17 mouse cellular contexts compared by ENCODE assay signal in the genomic region with DNA sequence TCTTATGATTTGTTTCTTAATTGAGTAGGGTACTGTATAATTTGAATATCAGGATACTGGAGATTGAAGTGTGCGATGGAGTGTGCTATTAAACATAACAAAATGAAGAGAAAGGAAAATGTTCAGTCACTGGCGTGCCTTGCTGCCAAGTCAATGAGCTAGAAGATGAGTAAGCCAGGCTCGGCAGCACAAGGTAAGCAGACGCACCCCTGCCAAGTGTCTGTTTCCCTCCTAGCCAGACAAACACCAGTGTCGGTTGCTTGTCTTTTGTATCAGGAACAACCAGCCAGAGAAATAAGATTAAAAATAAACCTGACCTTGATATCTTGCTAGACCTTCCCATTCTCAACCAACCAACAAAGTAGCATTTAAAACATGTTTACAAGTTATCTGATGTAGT. TPM values are rescaled to one million over a fixed set of nuclear protein-coding genes. Genes with fewer than 3 reads are reported as not detected.
DNase-seq lines count a peak whose midpoint lies in the region; TF ChIP-seq lines count a peak whose summit lies in the region.
"Had no signal": no experiment of that assay in that cellular context is flagged by ENCODE, and none has a peak within 500 bp of the region (broad histone marks: within the 10 kb centered on the region; RNA-seq: fewer than 3 reads in every experiment).

No protein-coding gene starts in this region.

- H3K4me3 ChIP-seq in thymus, adult 2 months (ENCODE audit: control insufficient read depth, insufficient read depth, low read length) = no peak overlapping the region
- H3K4me3 ChIP-seq: forebrain, embryonic 10.5 days; myocyte had no signal

- no peak for TF ChIP-seq CTCF in thymus, adult 2 months (IDR thresholded peaks at IDR 0.05; ENCODE audit: borderline replicate concordance, control insufficient read depth, extremely low read depth, insufficient read depth, low read length, poor library complexity)

- TF ChIP-seq POLR2A in thymus, adult 2 months (IDR thresholded peaks at IDR 0.05; ENCODE audit: control insufficient read depth, extremely low read depth, insufficient read depth, low read length, poor library complexity) = no peak

- DNase-seq in cerebellum, adult 11-12 months = peak; percentile 74
- DNase-seq in cerebellum, postnatal 4 days (ENCODE audit: low spot score in 2 of 2) = no peak
- peak; percentile 29 for DNase-seq in lung, postnatal 25 days (ENCODE audit: low spot score)
- no peak for DNase-seq in lung, postnatal 14 days
- DNase-seq in adrenal gland, postnatal 14 days = peak; percentile 53
- peak; percentile 55 to 67 for DNase-seq in cerebellum, postnatal 14 days
- no peak for DNase-seq in thymus, adult 2 months
- DNase-seq in left cerebral cortex, adult 11 months (ENCODE audit: low spot score) = no peak
- DNase-seq: B cell, adult 2 months; kidney, adult 18-20 months; layer of hippocampus, adult 9-11 months; left cerebral cortex, postnatal 4 days; thymus, adult 18-20 months had no signal

- no peaks in the 10 kb centered on the region for H3K4me1 ChIP-seq in thymus, adult 2 months (replicated peaks; ENCODE audit: control insufficient read depth, insufficient read depth, low read length)
- H3K4me1 ChIP-seq: forebrain, embryonic 10.5 days had no signal

- no peak overlapping the region for H3K27ac ChIP-seq in thymus, adult 2 months (ENCODE audit: control insufficient read depth, insufficient read depth, low read length)
- H3K27ac ChIP-seq: forebrain, embryonic 10.5 days; liver, embryonic 14.5 days had no signal

- WGBS in thymus, adult 2 months = 93% methylated on average over 5 of the region's 5 CpGs

- no peaks in the 10 kb centered on the region for H3K36me3 ChIP-seq in thymus, adult 2 months (ENCODE audit: control insufficient read depth, insufficient read depth, low read length)
- H3K36me3 ChIP-seq: forebrain, embryonic 10.5 days; G1E had no signal

- H3K27me3 ChIP-seq in thymus, adult 2 months (ENCODE audit: control insufficient read depth, insufficient read depth, low read length) = no peaks in the 10 kb centered on the region

RNA-seq across cellular contexts. Expression of gene Ablim1, which starts 18.2 kb away (rescaled TPM):
- total RNA-seq in adrenal gland, postnatal 14 days (2021) = 68.8 and 95.8 TPM in 2 replicates
- polyA plus RNA-seq in thymus, adult 2 months (2012; rRNA removed) = 216 and 231 TPM in 2 replicates

Comparison
In these comparisons a context has a peak if more than half of its experiments do, and no peak if none do; other contexts are left out.
1. DNase-seq: peak in cerebellum, adult 11-12 months (single experiment), lung, postnatal 25 days (single experiment), adrenal gland, postnatal 14 days (single experiment) and cerebellum, postnatal 14 days (2 of 2); none in cerebellum, postnatal 4 days (0 of 2), lung, postnatal 14 days (single experiment), thymus, adult 2 months (single experiment) and left cerebral cortex, adult 11 months (single experiment).